Comparison of ENCODE assay signal across 8 mouse cellular contexts in genomic region chr11:103132576-103133455, GRCm38 (mm10). TPM values are rescaled to one million over a fixed set of nuclear protein-coding genes. Genes with fewer than 3 reads are reported as not detected.
DNase-seq lines count a peak whose midpoint lies in the region; ATAC-seq lines count a peak whose summit lies in the region.

No protein-coding gene starts in this region.

- no peaks in the 10 kb centered on the region for H3K9me3 ChIP-seq in hindbrain, embryonic 15.5 days

- DNase-seq in T-cell, adult 2 months (ENCODE audit: low spot score) = peak; percentile 100
- DNase-seq in cerebellum, postnatal 36 days = peak; percentile 100
- peak; percentile 100 for DNase-seq in frontal cortex, postnatal 36 days (ENCODE audit: low spot score in 2 of 2)
- peak; percentile 99 for DNase-seq in left cerebral cortex, adult 11 months (ENCODE audit: low spot score)
- peak; percentile 100 for DNase-seq in lung, postnatal 4 days
- peak; percentile 100 for DNase-seq in retina, postnatal 7 days (ENCODE audit: low read depth, low spot score)
- DNase-seq in urinary bladder, adult 2 months (ENCODE audit: low spot score) = peak; percentile 99

- H3K4me2 ChIP-seq in hindbrain, embryonic 15.5 days = peak overlapping the region; percentile 62

- peak overlapping the region; percentile 89 for H3K4me3 ChIP-seq in hindbrain, embryonic 15.5 days

- peaks cover 45% of the 10 kb centered on the region for H3K4me1 ChIP-seq in hindbrain, embryonic 15.5 days (replicated peaks)

- no peaks in the 10 kb centered on the region for H3K36me3 ChIP-seq in hindbrain, embryonic 15.5 days

- peak; percentile 93 for ATAC-seq in hindbrain, embryonic 15.5 days (ENCODE audit: low FRiP score, low read depth)

- H3K9ac ChIP-seq in hindbrain, embryonic 15.5 days = peak overlapping the region; percentile 99

- no peaks in the 10 kb centered on the region for H3K27me3 ChIP-seq in hindbrain, embryonic 15.5 days

- under 1% methylated on average over 42 of the region's 58 CpGs for WGBS in hindbrain, embryonic 15.5 days

- H3K27ac ChIP-seq in hindbrain, embryonic 15.5 days (replicated peaks) = peak overlapping the region; percentile 99

RNA-seq across cellular contexts. Expression of gene Hexim2, which starts 0.6 kb away (rescaled TPM):
- 23.5 and 28.4 TPM in 2 replicates for polyA plus RNA-seq in hindbrain, embryonic 15.5 days (2015; fragmentation: Nextera tagmentation; extraction: Ambion mirVana)
- polyA plus RNA-seq in urinary bladder, adult 2 months (2012; rRNA removed) = 4.1 and 4.5 TPM in 2 replicates

RNA-seq across cellular contexts. Expression of gene Hexim1, which starts 16.8 kb away (rescaled TPM):
- 3.7 and 3.9 TPM in 2 replicates for polyA plus RNA-seq in hindbrain, embryonic 15.5 days (2015; fragmentation: Nextera tagmentation; extraction: Ambion mirVana)
- polyA plus RNA-seq in urinary bladder, adult 2 months (2012; rRNA removed) = 28.4 and 29.3 TPM in 2 replicates

RNA-seq across cellular contexts. Expression of gene Acbd4, which starts 31.3 kb away (rescaled TPM):
- 11.1 and 13.3 TPM in 2 replicates for polyA plus RNA-seq in hindbrain, embryonic 15.5 days (2015; fragmentation: Nextera tagmentation; extraction: Ambion mirVana)
- polyA plus RNA-seq in urinary bladder, adult 2 months (2012; rRNA removed) = 59.4 and 76.0 TPM in 2 replicates

RNA-seq across cellular contexts. Expression of gene Plcd3, which starts 31.4 kb away (rescaled TPM):
- polyA plus RNA-seq in hindbrain, embryonic 15.5 days (2015; fragmentation: Nextera tagmentation; extraction: Ambion mirVana) = 3.7 and 4.4 TPM in 2 replicates
- polyA plus RNA-seq in urinary bladder, adult 2 months (2012; rRNA removed) = 30.9 and 36.8 TPM in 2 replicates

RNA-seq across cellular contexts. Expression of gene Fmnl1, which starts 38.1 kb away (rescaled TPM):
- 7.0 and 7.8 TPM in 2 replicates for polyA plus RNA-seq in hindbrain, embryonic 15.5 days (2015; fragmentation: Nextera tagmentation; extraction: Ambion mirVana)
- 6.4 and 6.6 TPM in 2 replicates for polyA plus RNA-seq in urinary bladder, adult 2 months (2012; rRNA removed)

Comparison
In these comparisons a context has a peak if more than half of its experiments do, and no peak if none do; other contexts are left out.
1. Peak in every context shown above with its lines: DNase-seq, ATAC-seq, H3K4me3 ChIP-seq and H3K27ac ChIP-seq.